Mouse (Mus musculus): ENCODE results near the gene Cnbd2.

Cnbd2 gene

DNA sequence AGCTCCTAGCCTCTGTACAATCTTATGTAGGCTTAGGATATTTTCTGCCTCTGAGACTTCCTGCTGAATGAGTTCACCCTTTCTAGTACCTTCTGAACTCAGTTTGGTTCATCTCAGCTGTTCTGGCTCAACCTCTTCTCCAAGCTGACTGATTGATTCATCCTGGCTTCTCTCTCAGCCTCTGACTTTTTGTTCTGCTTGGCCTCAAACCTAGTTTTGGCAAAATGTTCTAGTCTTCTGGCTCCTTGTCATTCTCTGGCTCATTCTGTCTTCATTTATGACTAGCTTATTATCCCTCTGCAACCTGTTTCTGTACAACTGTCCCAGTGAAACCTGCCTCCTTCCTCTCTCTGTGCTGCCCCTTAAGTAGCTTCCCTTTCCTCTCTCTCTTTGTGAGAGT, 6.4 kb downstream of the Cnbd2 start:
- Histone ChIP-seq H3K27me3 (ENCODE audit: insufficient read depth, low read length) (no peaks in the 10 kb centered on the region), H3K36me3 (ENCODE audit: insufficient read depth, low read length) (no peaks in the 10 kb centered on the region), H3K4me3 (replicated peaks; ENCODE audit: low read length) (no peak overlapping the region), H3K9me3 (ENCODE audit: low read length) (peaks cover 4% of the 10 kb centered on the region; the same call in 1 of the 2 replicates), H3K4me1 (replicated peaks; ENCODE audit: low read depth, low read length) (peaks cover 4% of the 10 kb centered on the region)
- TF ChIP-seq NANOG (IDR thresholded peaks at IDR 0.05; ENCODE audit: borderline replicate concordance, low read length) (no peak), CTCF (conservative IDR thresholded peaks at IDR 0.05; ENCODE audit: low read length) (no peak), POU5F1 (IDR thresholded peaks at IDR 0.05; ENCODE audit: borderline replicate concordance, low read length) (no peak)

DNA sequence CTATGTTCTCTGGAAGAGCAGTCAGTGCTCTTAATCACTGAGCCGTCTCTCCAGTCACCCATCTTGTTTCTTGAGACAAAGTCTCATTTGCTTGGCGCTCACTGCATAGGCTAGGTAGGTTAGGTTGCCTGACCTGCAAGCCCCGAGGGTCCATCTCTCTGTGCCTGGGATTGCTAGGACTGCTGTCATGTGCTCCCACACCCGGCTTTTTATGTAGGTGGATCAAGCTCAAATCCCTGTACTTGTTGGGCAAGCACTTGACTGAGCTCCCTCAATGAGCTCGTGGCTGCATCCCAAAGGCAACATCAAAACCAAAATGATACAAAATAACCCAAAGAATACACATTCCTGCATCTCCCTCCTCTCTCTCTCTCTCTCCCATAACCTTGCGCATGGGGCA, 9.4 kb downstream of the Cnbd2 start:
- TF ChIP-seq CTCF (conservative IDR thresholded peaks at IDR 0.05; ENCODE audit: low read length): no peak
- TF ChIP-seq POU5F1 (IDR thresholded peaks at IDR 0.05; ENCODE audit: borderline replicate concordance, low read length): no peak
- no peak for TF ChIP-seq NANOG (IDR thresholded peaks at IDR 0.05; ENCODE audit: borderline replicate concordance, low read length)
- H3K27me3 ChIP-seq (ENCODE audit: insufficient read depth, low read length): no peaks in the 10 kb centered on the region
- no peaks in the 10 kb centered on the region for H3K36me3 ChIP-seq (ENCODE audit: insufficient read depth, low read length)
- H3K4me3 ChIP-seq (replicated peaks; ENCODE audit: low read length): no peak overlapping the region
- peaks cover 15% of the 10 kb centered on the region for H3K4me1 ChIP-seq (replicated peaks; ENCODE audit: low read depth, low read length)
- no peaks in the 10 kb centered on the region for H3K9me3 ChIP-seq (ENCODE audit: low read length)

DNA sequence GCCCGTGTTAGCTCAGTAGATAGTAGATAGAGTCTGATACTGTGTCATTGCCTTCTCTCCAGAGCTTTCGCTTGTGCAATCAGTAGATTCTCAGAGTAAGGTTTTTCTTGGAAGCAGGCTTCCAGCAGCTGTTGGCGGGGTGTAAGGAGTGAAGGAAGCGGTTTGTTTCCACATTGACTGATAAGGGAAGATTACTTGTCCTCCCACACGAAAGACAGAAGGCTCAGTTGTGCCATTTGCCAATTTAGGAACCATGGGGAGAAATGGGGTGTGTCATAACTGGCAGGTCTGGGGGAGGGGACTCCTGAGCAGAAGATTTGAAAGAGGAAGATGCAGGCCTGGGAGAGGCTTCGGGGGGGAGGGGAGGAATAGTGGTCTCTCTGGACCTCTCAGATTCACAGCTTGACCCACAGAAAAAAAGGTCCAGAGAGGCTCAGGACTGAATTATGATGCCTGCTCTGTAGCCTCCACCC, 12.1 kb downstream of the Cnbd2 start:
- H3K4me3 ChIP-seq (replicated peaks; ENCODE audit: low read length): no peak overlapping the region
- TF ChIP-seq NANOG (IDR thresholded peaks at IDR 0.05; ENCODE audit: borderline replicate concordance, low read length) (no peak), POU5F1 (IDR thresholded peaks at IDR 0.05; ENCODE audit: borderline replicate concordance, low read length) (no peak), CTCF (conservative IDR thresholded peaks at IDR 0.05; ENCODE audit: low read length) (no peak)
- no peaks in the 10 kb centered on the region for H3K36me3 ChIP-seq (ENCODE audit: insufficient read depth, low read length)
- no peaks in the 10 kb centered on the region for H3K27me3 ChIP-seq (ENCODE audit: insufficient read depth, low read length)
- H3K4me1 ChIP-seq (replicated peaks; ENCODE audit: low read depth, low read length): peaks cover 15% of the 10 kb centered on the region
- peaks cover 5% of the 10 kb centered on the region for H3K9me3 ChIP-seq (ENCODE audit: low read length)

DNA sequence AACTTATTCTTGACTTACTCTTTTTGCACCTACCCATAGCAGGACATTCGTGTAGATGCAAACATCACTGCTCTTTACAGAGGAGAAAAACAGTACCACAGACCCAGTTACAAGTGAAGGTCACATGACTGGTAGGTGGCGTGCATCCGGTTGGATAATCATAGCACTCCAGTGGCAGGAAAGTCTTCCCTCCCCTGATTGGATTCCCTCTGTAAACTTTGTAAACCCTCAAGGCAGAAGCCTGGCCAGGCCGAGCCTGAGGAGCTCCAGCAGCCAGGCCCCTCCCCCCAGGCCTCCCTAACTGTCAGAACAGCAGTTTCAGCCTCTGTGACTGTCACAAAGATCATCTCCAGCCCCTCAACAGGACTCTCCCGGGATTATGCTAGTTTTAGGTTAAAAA, 12.6 kb downstream of the Cnbd2 start:
- Histone ChIP-seq H3K4me1 (replicated peaks; ENCODE audit: low read depth, low read length) (peaks cover 15% of the 10 kb centered on the region), H3K27me3 (ENCODE audit: insufficient read depth, low read length) (no peaks in the 10 kb centered on the region), H3K36me3 (ENCODE audit: insufficient read depth, low read length) (no peaks in the 10 kb centered on the region), H3K4me3 (replicated peaks; ENCODE audit: low read length) (no peak overlapping the region), H3K9me3 (ENCODE audit: low read length) (peaks cover 8% of the 10 kb centered on the region)
- TF ChIP-seq NANOG (IDR thresholded peaks at IDR 0.05; ENCODE audit: borderline replicate concordance, low read length) (no peak), CTCF (conservative IDR thresholded peaks at IDR 0.05; ENCODE audit: low read length) (no peak), POU5F1 (IDR thresholded peaks at IDR 0.05; ENCODE audit: borderline replicate concordance, low read length) (no peak)

DNA sequence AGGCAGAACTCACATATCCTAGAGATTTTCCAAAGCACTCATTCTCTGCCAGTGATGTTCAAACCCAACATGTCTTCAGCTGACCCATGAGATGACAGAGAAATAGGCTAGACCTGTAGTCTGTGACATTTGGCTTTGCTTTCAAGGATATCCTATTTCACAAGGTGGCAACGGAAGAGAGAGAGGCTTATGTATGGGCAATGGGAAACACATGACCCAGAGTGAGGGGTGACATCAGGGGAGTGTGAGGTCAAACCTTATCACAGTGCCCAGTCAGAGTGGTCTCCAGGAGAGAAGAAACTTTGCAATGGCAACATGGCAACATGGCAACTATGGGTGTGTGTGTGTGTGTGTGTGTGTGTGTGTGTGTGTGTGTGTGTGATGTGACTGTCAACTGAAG, 18.6 kb downstream of the Cnbd2 start:
- Histone ChIP-seq H3K36me3 (ENCODE audit: insufficient read depth, low read length) (no peaks in the 10 kb centered on the region), H3K27me3 (ENCODE audit: insufficient read depth, low read length) (0 out of 2 replicates have a peak, but pooled peaks cover 6% of the 10 kb centered on the region), H3K4me3 (replicated peaks; ENCODE audit: low read length) (no peak overlapping the region), H3K4me1 (replicated peaks; ENCODE audit: low read depth, low read length) (peaks cover 3% of the 10 kb centered on the region; the same call in 1 of the 2 replicates), H3K9me3 (ENCODE audit: low read length) (peaks cover 8% of the 10 kb centered on the region)
- TF ChIP-seq POU5F1 (IDR thresholded peaks at IDR 0.05; ENCODE audit: borderline replicate concordance, low read length) (no peak), CTCF (conservative IDR thresholded peaks at IDR 0.05; ENCODE audit: low read length) (no peak), NANOG (IDR thresholded peaks at IDR 0.05; ENCODE audit: borderline replicate concordance, low read length) (no peak)

DNA sequence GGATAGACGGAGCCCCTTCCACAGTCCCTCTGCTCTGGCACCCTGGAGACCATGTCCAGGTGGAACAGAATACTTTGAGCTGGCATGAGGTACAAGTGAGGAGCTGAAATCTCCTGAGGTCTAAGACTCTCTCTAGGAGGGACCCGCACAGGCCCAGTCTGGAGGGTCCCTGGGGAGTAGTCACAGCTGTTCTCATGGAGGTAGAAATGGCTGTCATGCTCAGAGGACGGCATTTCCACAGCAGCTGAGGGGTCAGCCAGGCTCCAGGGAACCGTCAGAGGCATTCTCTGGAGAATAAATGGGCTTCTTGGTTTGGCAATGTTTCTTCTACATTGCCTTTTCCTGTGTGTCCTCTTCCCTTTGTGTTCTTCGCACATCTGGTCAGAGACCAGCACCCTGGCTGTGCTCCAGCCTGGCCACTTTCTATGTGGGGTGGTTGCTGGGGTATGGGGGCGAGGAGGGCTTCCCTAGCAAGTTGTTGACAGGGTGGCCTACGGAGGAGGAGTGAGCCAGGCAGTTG, 19.4 kb downstream of the Cnbd2 start:
- Histone ChIP-seq H3K4me3 (replicated peaks; ENCODE audit: low read length) (no peak overlapping the region), H3K9me3 (ENCODE audit: low read length) (peaks cover 8% of the 10 kb centered on the region), H3K36me3 (ENCODE audit: insufficient read depth, low read length) (no peaks in the 10 kb centered on the region), H3K4me1 (replicated peaks; ENCODE audit: low read depth, low read length) (peaks cover 3% of the 10 kb centered on the region; the same call in 1 of the 2 replicates), H3K27me3 (ENCODE audit: insufficient read depth, low read length) (0 out of 2 replicates have a peak, but pooled peaks cover 6% of the 10 kb centered on the region)
- TF ChIP-seq NANOG (IDR thresholded peaks at IDR 0.05; ENCODE audit: borderline replicate concordance, low read length) (no peak), CTCF (conservative IDR thresholded peaks at IDR 0.05; ENCODE audit: low read length) (no peak), POU5F1 (IDR thresholded peaks at IDR 0.05; ENCODE audit: borderline replicate concordance, low read length) (no peak)

DNA sequence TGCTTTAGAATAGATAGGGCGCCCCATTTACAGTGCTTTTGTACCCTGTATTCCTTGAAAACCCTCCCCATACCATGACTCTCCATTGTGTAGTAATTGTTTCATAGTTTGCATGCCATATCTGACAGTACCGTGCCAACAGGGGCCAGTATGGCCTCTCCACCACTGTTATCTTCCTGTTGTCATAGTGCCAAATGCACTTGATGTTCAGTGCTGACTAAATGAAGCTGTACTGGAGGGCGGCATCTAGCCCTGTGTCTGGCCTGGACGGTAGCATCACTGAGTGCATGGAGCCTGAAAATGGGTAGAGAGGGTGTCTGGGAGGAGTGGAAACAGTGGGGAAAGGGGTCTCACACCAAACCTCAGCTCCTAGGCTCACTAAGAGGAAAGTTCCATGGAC, 28.0 kb downstream of the Cnbd2 start:
- Histone ChIP-seq H3K27me3 (ENCODE audit: insufficient read depth, low read length) (peaks cover 16% of the 10 kb centered on the region), H3K36me3 (ENCODE audit: insufficient read depth, low read length) (no peaks in the 10 kb centered on the region), H3K4me3 (replicated peaks; ENCODE audit: low read length) (no peak overlapping the region), H3K9me3 (ENCODE audit: low read length) (no peaks in the 10 kb centered on the region), H3K4me1 (replicated peaks; ENCODE audit: low read depth, low read length) (peaks cover 18% of the 10 kb centered on the region)
- TF ChIP-seq POU5F1 (IDR thresholded peaks at IDR 0.05; ENCODE audit: borderline replicate concordance, low read length): no peak
- TF ChIP-seq CTCF (conservative IDR thresholded peaks at IDR 0.05; ENCODE audit: low read length): no peak
- TF ChIP-seq NANOG (IDR thresholded peaks at IDR 0.05; ENCODE audit: borderline replicate concordance, low read length): no peak

DNA sequence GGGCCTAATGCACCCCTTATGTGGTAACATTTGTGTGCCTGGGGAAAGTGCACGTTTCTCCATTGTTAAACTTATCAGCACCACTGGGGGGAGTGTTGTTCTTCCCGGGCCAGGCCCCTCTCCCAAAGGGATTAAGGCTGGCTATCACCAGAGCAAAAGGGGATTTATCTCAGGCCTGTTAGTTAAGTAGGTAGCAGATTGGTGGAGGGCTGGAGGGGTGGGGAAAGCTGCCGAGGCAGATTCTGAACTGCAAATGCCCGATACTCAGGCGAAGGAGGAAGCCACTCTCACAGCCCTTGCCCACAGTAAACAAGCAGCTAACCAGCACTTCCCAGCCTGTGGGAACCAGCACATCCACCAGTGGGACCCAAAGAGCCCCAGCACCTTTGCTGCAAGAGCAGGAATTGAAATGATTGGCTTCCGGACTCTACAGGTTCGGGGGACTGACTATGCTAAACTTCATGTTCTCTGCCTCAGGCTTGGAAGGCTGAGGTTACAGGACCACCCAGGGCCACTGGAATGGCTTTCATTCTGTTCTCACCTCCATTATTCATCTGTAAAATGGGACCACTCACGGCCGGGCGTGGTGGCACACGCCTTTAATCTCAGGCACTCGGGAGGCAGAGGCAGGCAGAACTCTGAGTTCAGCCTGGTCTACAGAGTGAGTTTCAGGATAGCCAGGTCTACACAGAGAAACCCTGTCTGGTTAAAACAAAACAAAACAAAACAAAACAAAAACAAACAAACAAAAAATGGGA, 32.9 kb downstream of the Cnbd2 start:
- Histone ChIP-seq H3K4me1 (replicated peaks; ENCODE audit: low read depth, low read length) (peaks cover 19% of the 10 kb centered on the region), H3K27me3 (ENCODE audit: insufficient read depth, low read length) (peaks cover 25% of the 10 kb centered on the region), H3K36me3 (ENCODE audit: insufficient read depth, low read length) (no peaks in the 10 kb centered on the region), H3K9me3 (ENCODE audit: low read length) (no peaks in the 10 kb centered on the region), H3K4me3 (replicated peaks; ENCODE audit: low read length) (peak overlapping the region; percentile 70)
- TF ChIP-seq NANOG (IDR thresholded peaks at IDR 0.05; ENCODE audit: borderline replicate concordance, low read length) (peak; percentile 90), CTCF (conservative IDR thresholded peaks at IDR 0.05; ENCODE audit: low read length) (peak; percentile 52), POU5F1 (IDR thresholded peaks at IDR 0.05; ENCODE audit: borderline replicate concordance, low read length) (no peak)
